Mouse (Mus musculus) adipose tissue, adult 10 weeks (tissue): ENCODE results near the gene Trim27. TPM values are rescaled to one million over a fixed set of nuclear protein-coding genes. Genes with fewer than 3 reads are reported as not detected.

Source experiments
- polyA plus RNA-seq: library from polyadenylated mRNA; stranded (reverse); fragments of 350-450 nt; fragmentation: Illumina TruSeq; extraction: RNeasy Lipid Tissue Mini Kit (QIAGEN cat#74804); gene quantifications from one replicate; pipeline ENCODE4 v1.2.3, GENCODE M21; 2014; ENCODE audit warnings: low read depth, low replicate concordance

Gene Trim27
- polyA plus RNA-seq, result 52.9 TPM

DNA sequence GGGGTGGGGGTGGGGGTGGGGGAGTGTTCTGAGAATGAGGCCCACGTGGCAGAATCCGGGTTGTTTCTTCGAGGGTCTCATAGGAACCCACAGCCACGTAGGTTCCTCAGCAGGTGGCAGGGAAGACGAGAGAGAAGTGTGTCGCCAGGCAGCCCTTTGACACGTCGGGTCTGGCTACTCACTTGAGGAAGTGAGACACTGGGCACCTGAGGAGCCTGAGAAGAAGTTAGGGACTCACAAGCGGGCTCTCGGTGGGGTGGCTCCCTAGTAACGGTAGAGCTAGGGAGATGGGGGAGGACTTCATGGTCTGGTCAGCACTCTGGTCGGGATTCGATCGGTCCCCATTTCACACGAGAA, at the start of gene Trim27:
Trim27 (plus strand) TSS at position 79 of the 357 bp plus-strand sequence.

DNA sequence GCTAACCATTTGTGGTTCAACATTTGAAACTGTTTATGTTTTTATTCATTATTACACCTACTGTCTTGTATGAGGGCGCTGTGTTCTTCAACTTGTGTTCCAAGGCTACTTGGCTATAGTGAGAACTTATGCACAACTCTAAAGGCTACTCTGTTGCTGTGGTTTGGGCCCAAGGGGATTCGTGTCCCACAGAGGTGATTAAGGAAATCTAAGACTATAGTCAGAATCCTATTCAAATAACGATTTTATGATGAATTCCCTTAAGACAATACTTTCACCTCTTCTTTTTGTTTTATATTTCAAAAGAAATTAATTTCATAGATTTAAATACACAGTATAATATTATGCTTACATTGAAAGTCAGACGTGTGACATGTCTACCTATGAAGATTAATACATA, 33.5 kb upstream of the Trim27 start, which contains the start of gene Olfr1368:
Olfr1368 (minus strand) TSS at position 101 of the 400 bp plus-strand sequence.

Other genes with a start within 250 kb of the Trim27 start
- not detected for gene Olfr1370, start 104.5 kb upstream of the Trim27 start, polyA plus RNA-seq
- not detected for gene Olfr1369-ps1, start 68.0 kb upstream of the Trim27 start, polyA plus RNA-seq
- not detected for gene Olfr263, start 49.8 kb upstream of the Trim27 start, polyA plus RNA-seq
- not detected for gene Olfr1368, start 33.6 kb upstream of the Trim27 start, polyA plus RNA-seq
- 18,335 TPM for gene Gpx5, start 113.3 kb downstream of the Trim27 start, polyA plus RNA-seq
- 18.9 TPM for gene Gpx6, start 132.7 kb downstream of the Trim27 start, polyA plus RNA-seq
- not detected for gene Olfr1367, start 167.5 kb downstream of the Trim27 start, polyA plus RNA-seq
- 7.2 TPM for gene Zscan12, start 183.4 kb downstream of the Trim27 start, polyA plus RNA-seq
- gene Zkscan3, start 223.3 kb downstream of the Trim27 start, polyA plus RNA-seq, result 58.9 TPM